Mouse (Mus musculus) myocyte (in vitro differentiated cells): Measurements from ENCODE around the gene Cd72.

Experiments
- MYOD1 ChIP-seq, 3 experiments: IDR thresholded peaks; one replicate each; pipeline ENCODE4 v1.6.1; 2011; ENCODE audit warnings: control low read depth in 2 of 3, low read depth in 2 of 3, mild to moderate bottlenecking in 2 of 3, moderate library complexity in 1 of 3; ENCODE audit not compliant: insufficient read length in 2 of 3, control insufficient read depth in 1 of 3
- POLR2A ChIP-seq: IDR thresholded peaks from one replicate; pipeline ENCODE4 v1.6.1; 2011; ENCODE audit warnings: low read depth, mild to moderate bottlenecking, control low read depth, moderate library complexity; ENCODE audit not compliant: insufficient read length
- POLR2AphosphoS2 ChIP-seq: IDR thresholded peaks from one replicate; pipeline ENCODE4 v1.6.1; 2011; ENCODE audit warnings: low read depth, control low read depth; ENCODE audit not compliant: insufficient read length
- USF1 ChIP-seq: IDR thresholded peaks from one replicate; pipeline ENCODE4 v1.6.1; 2011; ENCODE audit warnings: low read depth, mild to moderate bottlenecking, control low read depth, moderate library complexity

- TF ChIP-seq USF1 (no peak), POLR2AphosphoS2 (no peak), MYOD1 (IDR thresholded peaks at IDR 0.05; ENCODE audit: control insufficient read depth in 1 of 3, insufficient read length in 2 of 3, low read depth in 2 of 3) (no peak), POLR2A (no peak)
Observed at GRCm38 (mm10) chr4:43425648-43426380, 28.6 kb downstream of the Cd72 start.
